Mouse (Mus musculus): ENCODE data around the gene Timm29. TPM values are rescaled to one million over a fixed set of nuclear protein-coding genes. Genes with fewer than 3 reads are reported as not detected.
A peak's percentile ranks its signal among the peaks of the same experiment; 100 is the strongest.

The Timm29 gene
- total RNA-seq (2022), result 10 to 100 TPM; 51.6 to 64.9 (median 58.0) TPM

- DNase-seq (ENCODE audit: low spot score in 2 of 2), result peak; percentile 92 to 93
Measured at GRCm38 (mm10) chr9:21592703-21593121, at the start of gene Timm29, which contains the start of gene Yipf2. Timm29 (plus strand) TSS chr9:21592722. Yipf2 (minus strand) TSS chr9:21592828.

- DNase-seq (ENCODE audit: low spot score in 2 of 2), result no peak
Measured at GRCm38 (mm10) chr9:21545351-21545915, 47.1 kb upstream of the Timm29 start.

GRCm38 (mm10) chr9:21545916-21546788 is 46.4 kb upstream of the Timm29 start:
- DNase-seq (ENCODE audit: low spot score in 2 of 2), result peak; percentile 98 to 99

- DNase-seq (ENCODE audit: low spot score in 2 of 2), result no peak
Measured at GRCm38 (mm10) chr9:21546789-21547074, 45.8 kb upstream of the Timm29 start, which contains the start of gene Carm1. Carm1 (plus strand) TSS chr9:21546894.

DNA sequence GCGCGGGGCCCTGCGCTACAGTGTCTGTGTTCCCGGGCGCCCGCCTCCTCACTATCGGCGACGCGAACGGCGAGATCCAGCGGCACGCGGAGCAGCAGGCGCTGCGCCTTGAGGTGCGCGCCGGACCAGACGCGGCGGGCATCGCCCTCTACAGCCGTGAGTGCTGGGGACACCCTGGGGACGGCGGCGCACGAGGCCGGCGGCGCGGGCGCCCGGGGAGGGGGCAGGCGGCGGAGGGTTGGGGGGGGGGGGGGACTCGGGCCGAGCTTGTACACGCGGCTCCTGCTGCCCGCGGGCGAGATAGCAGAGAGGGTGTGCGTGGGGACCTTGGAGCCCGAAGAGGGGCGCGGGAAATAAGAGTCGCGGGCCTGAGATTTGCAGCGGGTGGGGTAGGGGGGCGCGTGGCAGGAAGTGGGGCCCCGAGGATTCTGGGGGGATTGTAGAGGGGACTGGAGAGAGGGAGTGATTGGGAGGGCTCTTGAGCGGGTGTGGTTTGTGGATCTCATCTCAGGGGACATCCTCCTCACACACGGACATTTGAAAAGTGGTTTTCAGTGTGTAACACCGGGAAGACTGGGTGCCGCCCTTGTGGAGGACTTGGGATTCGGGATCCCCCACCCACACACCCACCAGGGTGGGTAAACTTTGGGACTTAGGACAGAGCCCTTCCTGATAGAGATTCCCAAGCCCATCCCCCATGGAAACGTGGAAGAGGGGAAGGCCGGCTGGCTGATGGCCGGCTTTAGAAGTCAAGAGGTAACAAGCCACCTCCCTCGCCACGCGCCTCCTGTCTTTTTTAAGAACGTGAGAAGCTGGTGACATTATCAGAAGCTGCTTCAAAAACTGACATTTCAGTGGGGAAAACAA is 45.2 kb upstream of the Timm29 start:
- peak; percentile 41 to 59 for DNase-seq (ENCODE audit: low spot score in 2 of 2)

DNA sequence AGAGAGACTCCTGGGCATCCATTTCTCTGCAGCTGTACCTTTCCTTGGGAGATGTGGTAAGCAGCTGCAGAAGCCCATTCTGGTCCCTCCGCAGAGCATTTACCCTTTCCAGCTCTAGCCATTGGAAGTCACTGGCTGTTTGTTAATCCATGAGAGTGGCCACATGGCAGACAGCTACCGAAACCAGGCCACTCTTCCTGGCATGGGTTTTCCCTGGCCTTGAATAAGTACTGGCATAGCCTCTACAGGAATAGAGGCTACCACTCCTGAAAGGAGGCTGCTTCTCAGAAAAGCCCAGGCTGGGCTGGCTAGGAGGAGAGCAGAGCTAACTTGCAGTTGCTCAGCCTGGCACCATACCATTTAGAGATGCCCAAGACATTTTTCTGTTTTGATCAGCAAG is 41.5 kb upstream of the Timm29 start:
- no peak for DNase-seq (ENCODE audit: low spot score in 2 of 2)

- no peak for DNase-seq (ENCODE audit: low spot score in 2 of 2)
Measured at GRCm38 (mm10) chr9:21553607-21554273, 38.8 kb upstream of the Timm29 start.

- no peak for DNase-seq (ENCODE audit: low spot score in 2 of 2)
Measured at GRCm38 (mm10) chr9:21555198-21555742, 37.3 kb upstream of the Timm29 start.

GRCm38 (mm10) chr9:21556996-21557395 is 35.5 kb upstream of the Timm29 start:
- DNase-seq (ENCODE audit: low spot score in 2 of 2), result no peak

- no peak for DNase-seq (ENCODE audit: low spot score in 2 of 2)
Measured at GRCm38 (mm10) chr9:21557556-21557955, 35.0 kb upstream of the Timm29 start.

GRCm38 (mm10) chr9:21558366-21558765 is 34.2 kb upstream of the Timm29 start:
- DNase-seq (ENCODE audit: low spot score in 2 of 2), result no peak

- no peak for DNase-seq (ENCODE audit: low spot score in 2 of 2)
Measured at GRCm38 (mm10) chr9:21559151-21559550, 33.4 kb upstream of the Timm29 start.

- DNase-seq (ENCODE audit: low spot score in 2 of 2), result no peak
Measured at GRCm38 (mm10) chr9:21564420-21564819, 28.1 kb upstream of the Timm29 start.

- DNase-seq (ENCODE audit: low spot score in 2 of 2), result no peak
Measured at GRCm38 (mm10) chr9:21565004-21565586, 27.4 kb upstream of the Timm29 start.

DNA sequence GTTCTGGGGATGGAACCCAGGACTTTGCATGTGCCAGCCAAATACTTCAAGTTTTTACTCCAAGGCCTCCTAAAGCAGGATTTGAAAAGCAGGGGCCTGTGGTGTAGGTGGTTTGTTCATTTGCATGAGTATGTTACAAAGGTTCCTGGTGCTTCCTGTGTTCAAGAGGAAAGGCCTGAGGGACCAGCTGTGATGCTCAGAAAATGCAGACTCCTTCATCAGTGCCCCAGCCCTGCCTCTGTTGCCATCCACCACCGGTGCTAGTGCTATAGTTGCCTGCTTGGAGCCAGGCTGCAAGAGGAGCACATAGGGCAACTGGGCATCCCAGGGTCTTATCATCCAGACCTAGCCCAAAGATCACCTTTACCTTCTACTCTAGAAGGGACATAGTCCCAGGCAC is 26.0 kb upstream of the Timm29 start:
- no peak for DNase-seq (ENCODE audit: low spot score in 2 of 2)

DNA sequence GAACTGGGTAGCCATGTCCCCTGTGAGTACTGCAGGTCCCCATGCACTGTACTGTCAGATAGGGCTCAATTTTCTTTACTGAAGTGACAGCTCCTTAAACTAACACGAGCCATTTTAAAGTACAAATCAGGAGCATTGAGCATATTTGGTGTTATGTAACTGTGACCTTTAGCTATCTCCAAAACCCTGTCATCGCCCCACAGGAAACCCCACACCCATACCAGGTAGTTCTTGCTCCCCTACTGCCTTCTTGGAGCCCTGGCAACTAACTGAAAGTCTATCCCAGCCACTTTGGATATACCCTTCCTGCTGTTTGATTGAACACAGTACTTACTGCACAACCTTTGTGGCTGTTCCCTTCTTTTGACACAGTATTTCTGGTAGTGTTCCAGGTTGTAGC is 25.5 kb upstream of the Timm29 start:
- DNase-seq (ENCODE audit: low spot score in 2 of 2), result no peak

- no peak for DNase-seq (ENCODE audit: low spot score in 2 of 2)
Measured at GRCm38 (mm10) chr9:21568657-21569255, 23.8 kb upstream of the Timm29 start.

DNA sequence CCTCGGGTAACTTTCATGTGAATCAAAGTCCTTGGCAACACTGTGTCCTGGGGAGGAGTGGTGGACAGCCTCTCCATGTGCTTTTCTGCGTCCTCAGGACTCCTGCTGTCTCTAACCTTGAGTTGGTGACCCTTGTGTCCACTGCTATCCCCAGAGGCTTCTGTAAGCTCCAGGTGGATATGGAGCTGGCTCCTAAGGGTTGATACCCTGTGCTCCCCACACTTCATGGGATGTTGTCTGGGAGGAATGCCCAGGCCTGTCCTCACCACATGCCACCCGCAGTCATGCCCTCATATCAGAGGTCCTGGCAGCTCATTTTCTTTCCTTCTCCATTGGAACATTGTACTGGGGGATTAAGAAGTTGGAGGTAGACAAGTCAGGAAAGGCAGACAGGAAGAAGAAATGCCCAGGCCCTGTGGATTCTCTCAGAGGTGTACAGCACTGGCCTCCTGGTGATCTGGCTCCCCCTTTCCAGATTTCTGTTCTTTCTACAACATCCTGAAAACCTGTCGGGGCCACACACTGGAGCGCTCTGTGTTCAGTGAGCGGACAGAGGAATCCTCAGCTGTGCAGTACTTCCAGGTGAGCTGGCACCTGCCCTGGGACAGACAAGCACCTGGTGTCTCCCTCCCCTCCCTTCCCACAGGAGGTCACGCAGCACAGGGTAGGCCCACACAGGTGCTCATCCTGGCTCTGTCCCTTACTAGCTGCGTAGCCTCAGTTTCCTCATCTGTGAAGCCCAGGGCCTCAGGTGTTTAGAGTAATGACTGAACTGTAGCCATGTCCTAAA is 18.3 kb upstream of the Timm29 start:
- DNase-seq (ENCODE audit: low spot score in 2 of 2), result no peak

GRCm38 (mm10) chr9:21575253-21575652 is 17.3 kb upstream of the Timm29 start:
- DNase-seq (ENCODE audit: low spot score in 2 of 2), result no peak
